Mouse (Mus musculus): ENCODE measurements at regions not wholly inside any gene's neighbourhood (a gene's known extent, or its start where the extent isn't known, plus 50 kb on each side); places are given as distances from the start of the nearest gene placed in this dataset.

DNA sequence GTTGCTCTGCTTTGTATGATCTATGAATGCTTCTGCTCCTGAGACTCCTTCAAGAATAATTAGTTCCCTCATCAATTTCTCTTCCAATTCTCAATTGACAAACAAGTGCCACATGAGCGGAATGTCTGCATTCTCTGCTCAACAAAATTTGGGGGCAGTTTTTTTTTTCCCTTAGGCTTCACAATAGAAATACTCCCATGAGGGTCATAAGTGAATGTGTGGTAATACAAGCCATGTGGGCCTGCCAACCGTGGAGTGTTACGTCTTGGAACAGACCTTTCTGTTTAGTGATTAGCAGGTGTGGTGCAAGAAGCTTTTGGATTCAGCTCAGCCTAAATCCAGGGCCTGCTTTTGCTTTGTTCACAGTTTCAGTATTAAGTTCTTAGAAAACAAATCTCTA, 2232.6 kb downstream of the 9330182O14Rik start:
- no peaks in the 10 kb centered on the region for H3K27me3 ChIP-seq (replicated peaks; ENCODE audit: control insufficient read depth, insufficient read depth, low read length)
- WGBS = 41% methylated on average over 3 of the region's 3 CpGs
- no peak overlapping the region for H3K4me2 ChIP-seq (ENCODE audit: low read length)
- H3K9ac ChIP-seq (ENCODE audit: low read depth, low read length) = no peak overlapping the region
- no peak overlapping the region for H3K4me3 ChIP-seq (ENCODE audit: low read length)
- no peaks in the 10 kb centered on the region for H3K9me3 ChIP-seq (ENCODE audit: control insufficient read depth, low read length)
- H3K27ac ChIP-seq (ENCODE audit: low read depth, low read length) = no peak overlapping the region
- no peak for ATAC-seq
- H3K4me1 ChIP-seq (ENCODE audit: control insufficient read depth, insufficient read depth, low read depth, low read length) = no peaks in the 10 kb centered on the region
- no peaks in the 10 kb centered on the region for H3K36me3 ChIP-seq (ENCODE audit: control insufficient read depth, insufficient read depth, low read length)

DNA sequence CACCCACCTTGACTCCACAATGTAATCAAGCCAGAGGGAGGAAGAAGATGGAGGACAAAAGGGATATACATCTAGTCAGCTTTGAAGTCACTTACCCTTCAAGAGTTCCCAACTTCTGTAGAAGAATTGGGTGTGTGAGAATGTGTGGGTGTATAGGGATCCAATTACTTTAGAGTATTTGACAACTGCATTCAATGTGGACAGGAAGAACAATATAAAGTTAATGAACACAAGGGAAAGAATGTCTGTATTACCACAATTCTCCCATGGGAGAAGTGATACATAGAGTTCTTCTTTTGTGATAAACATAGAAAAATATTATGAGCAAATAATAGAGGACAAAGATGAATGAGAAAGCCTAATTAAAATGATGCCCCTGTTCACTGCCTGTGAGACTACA, 2235.4 kb downstream of the 9330182O14Rik start:
- ATAC-seq = no peak
- no peak overlapping the region for H3K4me3 ChIP-seq (ENCODE audit: low read length)
- H3K9me3 ChIP-seq (ENCODE audit: control insufficient read depth, low read length) = no peaks in the 10 kb centered on the region
- no peak overlapping the region for H3K27ac ChIP-seq (ENCODE audit: low read depth, low read length)
- H3K27me3 ChIP-seq (replicated peaks; ENCODE audit: control insufficient read depth, insufficient read depth, low read length) = no peaks in the 10 kb centered on the region
- H3K4me1 ChIP-seq (ENCODE audit: control insufficient read depth, insufficient read depth, low read depth, low read length) = no peaks in the 10 kb centered on the region
- no peak overlapping the region for H3K9ac ChIP-seq (ENCODE audit: low read depth, low read length)
- H3K4me2 ChIP-seq (ENCODE audit: low read length) = no peak overlapping the region
- H3K36me3 ChIP-seq (ENCODE audit: control insufficient read depth, insufficient read depth, low read length) = no peaks in the 10 kb centered on the region

DNA sequence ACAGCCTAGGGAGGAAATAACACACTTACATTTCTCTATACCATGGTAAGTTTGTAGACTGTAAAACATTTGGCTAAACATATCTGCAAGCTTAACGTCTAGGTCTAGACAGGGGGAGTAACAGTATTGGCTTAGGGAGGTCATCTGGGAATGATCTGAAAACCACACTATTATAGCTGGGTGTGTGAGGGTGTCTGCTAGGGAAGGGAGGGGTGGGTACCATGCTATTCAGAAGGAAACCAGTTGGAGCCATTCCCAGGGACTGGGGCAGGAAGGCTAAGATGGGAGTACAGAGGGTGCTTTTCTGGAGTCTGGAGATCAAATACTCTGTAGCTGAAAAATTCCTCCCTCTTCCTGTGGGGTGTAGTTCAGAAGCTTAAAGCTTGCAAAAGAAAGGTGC, 2235.9 kb downstream of the 9330182O14Rik start:
- no peaks in the 10 kb centered on the region for H3K9me3 ChIP-seq (ENCODE audit: control insufficient read depth, low read length)
- WGBS = 61% methylated on average over 1 of the region's 1 CpGs
- H3K4me3 ChIP-seq (ENCODE audit: low read length) = no peak overlapping the region
- H3K4me1 ChIP-seq (ENCODE audit: control insufficient read depth, insufficient read depth, low read depth, low read length) = no peaks in the 10 kb centered on the region
- no peaks in the 10 kb centered on the region for H3K36me3 ChIP-seq (ENCODE audit: control insufficient read depth, insufficient read depth, low read length)
- no peak for ATAC-seq
- no peak overlapping the region for H3K27ac ChIP-seq (ENCODE audit: low read depth, low read length)
- no peaks in the 10 kb centered on the region for H3K27me3 ChIP-seq (replicated peaks; ENCODE audit: control insufficient read depth, insufficient read depth, low read length)
- H3K9ac ChIP-seq (ENCODE audit: low read depth, low read length) = no peak overlapping the region
- no peak overlapping the region for H3K4me2 ChIP-seq (ENCODE audit: low read length)

DNA sequence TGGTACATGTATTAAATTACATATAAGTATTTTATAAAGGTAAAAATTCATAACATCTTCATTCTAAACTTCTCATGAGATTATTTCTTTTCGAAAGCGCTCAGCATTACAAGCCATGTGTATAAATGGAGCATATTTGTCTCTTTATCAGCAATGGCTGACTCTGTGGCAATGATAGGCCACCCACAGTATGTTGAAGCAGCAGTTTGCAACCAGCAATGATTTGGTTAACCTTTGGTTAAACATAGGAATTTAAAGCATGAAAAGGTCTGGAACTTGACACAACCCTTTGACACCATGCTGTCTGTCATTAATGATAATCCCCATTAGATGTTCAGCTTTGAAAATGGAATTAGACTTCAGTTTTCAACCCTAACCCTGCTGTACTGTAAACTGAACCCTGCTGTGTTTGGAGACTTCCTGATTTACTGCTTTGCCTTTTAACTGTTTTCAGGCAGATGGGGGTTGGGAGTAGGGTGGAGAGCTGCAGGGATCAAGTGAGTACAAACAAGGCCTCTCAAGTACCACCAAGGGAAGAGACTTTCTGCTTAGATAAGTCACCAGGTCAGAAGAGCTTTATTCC, 2238.6 kb downstream of the 9330182O14Rik start:
- H3K4me2 ChIP-seq (ENCODE audit: low read length) = no peak overlapping the region
- no peaks in the 10 kb centered on the region for H3K4me1 ChIP-seq (ENCODE audit: control insufficient read depth, insufficient read depth, low read depth, low read length)
- WGBS = 93% methylated on average over 2 of the region's 2 CpGs
- no peak for ATAC-seq
- no peaks in the 10 kb centered on the region for H3K27me3 ChIP-seq (replicated peaks; ENCODE audit: control insufficient read depth, insufficient read depth, low read length)
- H3K27ac ChIP-seq (ENCODE audit: low read depth, low read length) = no peak overlapping the region
- H3K9ac ChIP-seq (ENCODE audit: low read depth, low read length) = no peak overlapping the region
- no peaks in the 10 kb centered on the region for H3K9me3 ChIP-seq (ENCODE audit: control insufficient read depth, low read length)
- H3K4me3 ChIP-seq (ENCODE audit: low read length) = no peak overlapping the region
- H3K36me3 ChIP-seq (ENCODE audit: control insufficient read depth, insufficient read depth, low read length) = no peaks in the 10 kb centered on the region
